Mouse (Mus musculus) hindbrain, embryonic 16.5 days (tissue): ENCODE data around the gene Ttll1. TPM values are rescaled to one million over a fixed set of nuclear protein-coding genes. Genes with fewer than 3 reads are reported as not detected.

Source experiments
- ATAC-seq: fragments of 200-750 bp; cut with Nextera tagmentation; 2 replicates; pipeline ENCODE4 v1.8.0; 2017; ENCODE audit warnings: moderate TSS enrichment, moderate library complexity
- H3K27ac ChIP-seq: fragments of 300-500 bp; sonication (generic); 2 replicates; pipeline ENCODE4 v1.5.1; 2014; ENCODE audit warnings: low read depth, mild to moderate bottlenecking, control low read depth, low read length, moderate library complexity
- H3K27me3 ChIP-seq: fragments of 300-500 bp; sonication (generic); replicated peaks from 2 replicates; pipeline ENCODE4 v1.6.1; 2014; ENCODE audit warnings: low read length; ENCODE audit not compliant: control insufficient read depth, insufficient read depth
- H3K36me3 ChIP-seq: fragments of 300-500 bp; sonication (generic); 2 replicates; pipeline ENCODE4 v1.6.1; 2014; ENCODE audit warnings: mild to moderate bottlenecking, low read length, moderate library complexity, mixed read lengths; ENCODE audit not compliant: control insufficient read depth, insufficient read depth
- H3K4me1 ChIP-seq: fragments of 300-500 bp; sonication (generic); 2 replicates; pipeline ENCODE4 v1.6.1; 2014; ENCODE audit warnings: low read depth, low read length; ENCODE audit not compliant: control insufficient read depth, insufficient read depth
- H3K4me2 ChIP-seq: fragments of 300-500 bp; sonication (generic); 2 replicates; pipeline ENCODE4 v1.6.1; 2014; ENCODE audit warnings: mild to moderate bottlenecking, low read length, control low read depth, moderate library complexity
- H3K4me3 ChIP-seq: fragments of 300-500 bp; sonication (generic); 2 replicates; pipeline ENCODE4 v1.5.1; 2014; ENCODE audit warnings: mild to moderate bottlenecking, low read length, control low read depth, moderate library complexity
- H3K9ac ChIP-seq: fragments of 300-500 bp; sonication (generic); 2 replicates; pipeline ENCODE4 v1.6.1; 2014; ENCODE audit warnings: low read depth, mild to moderate bottlenecking, control low read depth, low read length, moderate library complexity
- H3K9me3 ChIP-seq: fragments of 300-500 bp; sonication (generic); 2 replicates; pipeline ENCODE4 v1.6.1; 2014; ENCODE audit warnings: mild to moderate bottlenecking, low read length, moderate library complexity; ENCODE audit not compliant: control insufficient read depth
- WGBS: fragments of 180-500 bp; shearing (Covaris S2); extraction: QIAGEN DNeasy Blood & Tissue Kit; methylation state at CpG from one replicate; pipeline ENCODE4 v1.1.7; 2014; 5-methylcytosine and 5-hydroxymethylcytosine counted together
- microRNA-seq: library from miRNA; unstranded; fragments of <30 nt; microRNA quantifications from one replicate; pipeline ENCODE4, GENCODE M21; 2017
- polyA plus RNA-seq: library from polyadenylated mRNA; unstranded; fragments of >200 nt; fragmentation: Nextera tagmentation; extraction: Ambion mirVana; gene quantifications from 2 replicates; pipeline ENCODE4 v1.2.1, GENCODE M21; 2015

The Ttll1 gene
- polyA plus RNA-seq, 1 experiment from 2014 or later = 119 TPM

DNA sequence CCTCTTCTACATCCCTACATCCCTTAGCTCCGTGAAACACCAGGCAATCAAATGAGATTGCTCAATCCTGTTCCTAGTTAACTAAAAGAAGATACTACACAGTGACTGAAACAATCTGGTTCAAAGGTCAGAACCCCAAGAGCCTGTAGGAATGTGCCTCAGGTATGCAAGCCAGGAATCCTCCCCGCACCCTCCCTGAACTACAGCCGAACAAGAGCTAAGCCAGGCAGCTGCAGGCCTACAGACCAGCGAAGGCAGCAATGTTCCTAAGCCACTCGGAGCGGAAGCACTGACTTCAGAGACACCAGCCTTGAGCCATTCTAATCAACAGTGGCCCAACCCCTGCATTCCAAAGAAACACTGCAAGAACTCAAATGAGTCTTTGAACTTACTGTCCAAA, 66.3 kb downstream of the Ttll1 start:
- H3K4me2 ChIP-seq = no peak overlapping the region
- no peak overlapping the region for H3K4me3 ChIP-seq
- no peak overlapping the region for H3K9ac ChIP-seq
- no peaks in the 10 kb centered on the region for H3K4me1 ChIP-seq
- WGBS = 84% methylated on average over 6 of the region's 6 CpGs
- no peak overlapping the region for H3K27ac ChIP-seq
- H3K9me3 ChIP-seq = no peaks in the 10 kb centered on the region
- no peaks in the 10 kb centered on the region for H3K36me3 ChIP-seq
- ATAC-seq = no peak
- no peaks in the 10 kb centered on the region for H3K27me3 ChIP-seq

DNA sequence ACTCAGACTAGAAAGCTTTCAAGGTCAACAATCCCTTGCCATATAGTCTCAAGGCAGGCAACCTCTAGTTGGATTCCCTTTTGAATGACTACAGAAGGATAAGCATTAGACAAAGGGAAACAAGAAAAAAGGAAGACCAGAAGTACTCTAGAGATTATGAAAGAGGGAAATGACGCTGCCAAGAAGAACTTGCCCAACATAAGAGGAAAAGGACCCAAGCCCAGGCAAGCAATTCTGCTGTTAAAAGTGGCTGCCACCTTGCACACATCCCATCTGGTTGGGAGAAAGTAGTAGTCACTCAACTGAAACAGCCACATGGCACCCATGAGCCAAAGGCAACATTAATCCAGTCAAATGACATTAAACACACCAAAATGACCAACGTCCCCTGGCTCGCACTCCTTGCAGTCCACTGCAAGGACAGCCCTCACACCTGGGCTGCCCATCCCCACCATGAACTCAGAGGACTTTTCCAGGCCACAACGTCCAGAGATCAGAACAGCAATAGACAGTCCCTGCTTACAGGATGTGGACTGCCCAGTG, 68.1 kb downstream of the Ttll1 start:
- Histone ChIP-seq H3K27ac (no peak overlapping the region), H3K4me3 (no peak overlapping the region), H3K36me3 (no peaks in the 10 kb centered on the region), H3K4me2 (no peak overlapping the region), H3K9me3 (no peaks in the 10 kb centered on the region), H3K4me1 (no peaks in the 10 kb centered on the region), H3K27me3 (no peaks in the 10 kb centered on the region), H3K9ac (no peak overlapping the region)
- no peak for ATAC-seq
- WGBS = 83% methylated on average over 4 of the region's 4 CpGs

DNA sequence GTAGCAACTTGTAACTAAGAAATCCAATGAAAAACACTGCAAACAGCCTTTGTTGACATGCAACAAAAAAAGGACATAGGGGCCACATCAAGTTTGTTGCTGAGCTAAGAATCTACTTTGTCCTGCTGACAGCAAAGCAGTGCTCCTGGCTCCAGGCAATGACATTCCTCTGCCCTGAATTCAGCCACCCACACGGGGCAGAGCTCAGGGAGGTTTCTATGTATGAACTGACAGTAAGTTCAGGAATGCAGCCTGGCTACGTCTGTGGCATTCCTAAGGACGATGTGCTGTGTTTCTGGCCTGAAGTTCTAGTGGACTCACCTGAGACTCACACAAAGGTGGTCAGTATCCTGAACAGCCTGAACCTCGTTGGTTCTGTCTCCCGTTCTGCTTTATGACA, 70.0 kb downstream of the Ttll1 start:
- Histone ChIP-seq H3K4me2 (no peak overlapping the region), H3K27ac (no peak overlapping the region), H3K4me3 (no peak overlapping the region), H3K27me3 (no peaks in the 10 kb centered on the region), H3K9ac (no peak overlapping the region), H3K9me3 (no peaks in the 10 kb centered on the region), H3K36me3 (no peaks in the 10 kb centered on the region), H3K4me1 (no peaks in the 10 kb centered on the region)
- 71% methylated on average over 5 of the region's 5 CpGs for WGBS
- no peak for ATAC-seq

DNA sequence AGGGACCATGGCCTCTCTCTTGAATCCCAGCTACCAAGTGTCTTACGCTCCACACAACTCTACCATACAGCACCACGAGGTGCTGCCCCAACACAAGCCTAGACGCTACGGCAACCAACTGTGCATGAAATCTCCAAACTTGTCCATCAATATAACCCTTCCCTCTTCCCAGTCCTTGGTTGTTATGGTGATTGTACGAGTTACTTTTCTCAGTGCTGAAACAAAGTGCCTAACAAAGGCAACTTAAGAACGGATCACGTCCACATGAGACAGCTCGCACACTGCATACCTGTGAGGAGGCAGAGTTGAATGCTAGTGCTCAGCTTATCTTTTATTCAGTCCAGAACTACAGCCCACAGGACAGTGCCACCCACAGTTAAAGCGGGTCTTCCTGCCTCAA, 74.2 kb downstream of the Ttll1 start:
- Histone ChIP-seq H3K27ac (no peak overlapping the region), H3K27me3 (no peaks in the 10 kb centered on the region), H3K9ac (no peak overlapping the region), H3K9me3 (no peaks in the 10 kb centered on the region), H3K4me3 (no peak overlapping the region), H3K36me3 (no peaks in the 10 kb centered on the region), H3K4me2 (no peak overlapping the region), H3K4me1 (no peaks in the 10 kb centered on the region)
- no peak for ATAC-seq
- WGBS = 64% methylated on average over 9 of the region's 9 CpGs

DNA sequence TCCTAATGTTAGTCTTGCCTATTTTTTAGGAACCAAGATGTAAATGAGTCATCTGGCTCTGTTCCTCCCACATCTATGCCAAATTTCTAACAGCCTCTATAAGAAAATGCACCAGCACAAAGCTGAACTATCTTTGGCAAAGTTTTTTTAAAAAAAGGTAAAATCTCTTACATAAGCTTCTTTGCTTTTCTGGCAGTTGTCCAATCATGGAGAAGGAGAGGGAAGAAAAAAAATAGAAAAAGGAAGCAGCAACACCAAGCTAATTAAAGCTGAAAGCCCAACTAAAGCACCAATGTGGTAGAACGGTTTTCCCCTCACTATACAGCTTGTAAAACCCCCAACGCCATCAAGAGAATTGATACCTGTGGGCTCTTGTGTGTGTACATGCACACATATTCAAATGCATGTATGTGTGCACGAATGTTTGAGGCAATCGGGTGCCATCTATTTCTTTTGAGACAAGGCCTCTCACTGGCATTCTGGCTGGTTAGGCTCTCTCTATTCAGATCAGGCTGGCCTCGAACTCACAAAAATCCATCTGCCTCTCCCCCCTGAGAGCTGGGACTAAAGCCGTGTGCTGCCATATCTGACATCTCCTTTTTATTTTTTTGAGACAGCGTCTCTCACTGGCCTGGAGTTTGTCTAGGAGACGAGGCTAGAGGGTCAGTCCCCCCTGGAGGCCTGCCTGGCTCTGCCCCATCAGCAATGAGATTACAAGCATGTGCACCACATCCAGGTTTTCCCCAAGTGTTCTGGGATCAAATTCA, 75.2 kb downstream of the Ttll1 start:
- no peaks in the 10 kb centered on the region for H3K36me3 ChIP-seq

DNA sequence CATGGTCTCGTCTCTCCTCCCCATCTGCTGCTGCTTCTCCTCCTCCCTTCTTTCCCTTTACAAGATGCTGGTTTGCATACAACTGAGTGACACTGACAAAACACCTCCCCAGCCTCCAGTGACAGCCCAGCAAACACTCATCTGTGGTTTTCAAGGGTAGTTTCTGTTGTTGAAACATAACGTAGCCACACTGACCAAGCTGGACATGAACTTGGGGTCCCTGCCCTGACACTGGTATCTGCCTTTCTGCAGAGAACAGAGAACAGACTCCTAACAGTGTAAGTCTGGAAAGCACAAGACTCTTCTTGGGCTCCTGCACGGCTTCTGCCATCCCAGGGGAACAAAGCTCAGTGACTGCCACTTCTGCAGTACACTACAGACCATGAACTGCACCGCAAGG, 76.0 kb downstream of the Ttll1 start:
- Histone ChIP-seq H3K4me2 (no peak overlapping the region), H3K27ac (no peak overlapping the region), H3K27me3 (no peaks in the 10 kb centered on the region), H3K9ac (no peak overlapping the region), H3K36me3 (no peaks in the 10 kb centered on the region), H3K4me3 (no peak overlapping the region), H3K4me1 (no peaks in the 10 kb centered on the region), H3K9me3 (no peaks in the 10 kb centered on the region)
- WGBS = 85% methylated on average over 4 of the region's 4 CpGs
- no peak for ATAC-seq

More for the DNA sequence above, 75.2 kb downstream of the Ttll1 start:
- ATAC-seq = no peak
- 78% methylated on average over 8 of the region's 8 CpGs for WGBS
- no peak overlapping the region for H3K4me3 ChIP-seq
- H3K4me1 ChIP-seq = no peaks in the 10 kb centered on the region
- H3K9ac ChIP-seq = no peak overlapping the region
- no peaks in the 10 kb centered on the region for H3K27me3 ChIP-seq
- H3K27ac ChIP-seq = no peak overlapping the region
- no peak overlapping the region for H3K4me2 ChIP-seq
- H3K9me3 ChIP-seq = no peaks in the 10 kb centered on the region

Small RNA genes within 50 kb of the gene (microRNA-seq; reads per million reads assigned to microRNA genes)
- gene Gm24575 = not detected

Other genes starting within 250 kb of the Ttll1 start
- 39.4 and 43.3 TPM in 2 replicates for gene Arfgap3, start 160.6 kb downstream of the Ttll1 start, polyA plus RNA-seq
- 26.9 and 32.1 TPM in 2 replicates for gene Pacsin2, start 46.3 kb downstream of the Ttll1 start, polyA plus RNA-seq
- 0.29 and 0.65 TPM in 2 replicates for gene Bik, start 16.0 kb upstream of the Ttll1 start, polyA plus RNA-seq
- 11.5 and 12.7 TPM in 2 replicates for gene Tspo, start 52.7 kb upstream of the Ttll1 start, polyA plus RNA-seq
- 29.4 and 32.7 TPM in 2 replicates for gene Mcat, start 52.9 kb upstream of the Ttll1 start, polyA plus RNA-seq
- 42.6 and 49.6 TPM in 2 replicates for gene Ttll12, start 84.3 kb upstream of the Ttll1 start, polyA plus RNA-seq
- 5.8 and 9.2 TPM in 2 replicates for gene Scube1, start 214.1 kb upstream of the Ttll1 start, polyA plus RNA-seq